Mouse (Mus musculus) megakaryocyte-erythroid progenitor cell, adult 5 weeks (primary cell): ENCODE measurements around the gene Otud7b. TPM values are rescaled to one million over a fixed set of nuclear protein-coding genes. Genes with fewer than 3 reads are reported as not detected.

Experiments used
- polyA plus RNA-seq: library from polyadenylated mRNA; stranded (reverse); fragments of >175 nt; gene quantifications from 2 replicates; pipeline ENCODE4 v1.2.3, GENCODE M21; 2012

Gene Otud7b
- 3.0 and 4.9 TPM in 2 replicates for polyA plus RNA-seq

GRCm38 (mm10) chr3:96104261-96105065, at the start of gene Otud7b:
Gene Otud7b, plus strand, starts transcription at chr3:96104527.

GRCm38 (mm10) chr3:96058231-96058896, 46.0 kb upstream of the Otud7b start, which contains the start of gene Vps45:
Gene Vps45, minus strand, starts transcription at chr3:96058466.

GRCm38 (mm10) chr3:96161869-96162840, 57.8 kb downstream of the Otud7b start, which contains the start of gene Mtmr11:
Gene Mtmr11, plus strand, starts transcription at chr3:96162004.

GRCm38 (mm10) chr3:96172197-96173178, 68.2 kb downstream of the Otud7b start, which contains the start of gene Sf3b4:
Gene Sf3b4, plus strand, starts transcription at chr3:96172332.

GRCm38 (mm10) chr3:96180727-96181477, 76.6 kb downstream of the Otud7b start, which contains the start of gene Sv2a:
Gene Sv2a, plus strand, starts transcription at chr3:96181151.

Other genes with a start within 250 kb of the Otud7b start
- 6.5 and 7.9 TPM in 2 replicates for gene Prpf3, start 248.6 kb upstream of the Otud7b start, polyA plus RNA-seq
- gene Mrps21, start 233.0 kb upstream of the Otud7b start, polyA plus RNA-seq = 114 and 124 TPM in 2 replicates
- 10.0 and 15.3 TPM in 2 replicates for gene Ciart, start 222.3 kb upstream of the Otud7b start, polyA plus RNA-seq
- gene BC028528, start 212.5 kb upstream of the Otud7b start, polyA plus RNA-seq = 2.1 and 2.7 TPM in 2 replicates
- 125 and 163 TPM in 2 replicates for gene Aph1a, start 210.6 kb upstream of the Otud7b start, polyA plus RNA-seq
- gene Car14, start 199.8 kb upstream of the Otud7b start, polyA plus RNA-seq = not detected in 2 replicates
- gene Anp32e, start 175.3 kb upstream of the Otud7b start, polyA plus RNA-seq = 272 and 489 TPM in 2 replicates
- 232 TPM in 2 replicates for gene Plekho1, start 108.5 kb upstream of the Otud7b start, polyA plus RNA-seq
- 6.0 and 7.1 TPM in 2 replicates for gene Vps45, start 46.1 kb upstream of the Otud7b start, polyA plus RNA-seq
- gene Mtmr11, start 57.5 kb downstream of the Otud7b start, polyA plus RNA-seq = not detected in 2 replicates
- 524 and 591 TPM in 2 replicates for gene Sf3b4, start 67.8 kb downstream of the Otud7b start, polyA plus RNA-seq
- gene Sv2a, start 76.6 kb downstream of the Otud7b start, polyA plus RNA-seq = 0.37 and 0.50 TPM in 2 replicates
- gene Bola1, start 115.2 kb downstream of the Otud7b start, polyA plus RNA-seq = 98.4 and 100 TPM in 2 replicates
- 1.1 and 2.0 TPM in 2 replicates for gene Hist2h2ab, start 115.3 kb downstream of the Otud7b start, polyA plus RNA-seq
- 18.4 and 18.7 TPM in 2 replicates for gene Hist2h2ac, start 116.4 kb downstream of the Otud7b start, polyA plus RNA-seq
- gene Hist2h2be, start 116.6 kb downstream of the Otud7b start, polyA plus RNA-seq = 0.49 and 0.75 TPM in 2 replicates
- 25.9 and 32.4 TPM in 2 replicates for gene Hist2h3c2, start 134.6 kb downstream of the Otud7b start, polyA plus RNA-seq
- 261 and 264 TPM in 2 replicates for gene Hist2h2aa2, start 135.7 kb downstream of the Otud7b start, polyA plus RNA-seq
- gene Hist2h2aa1, start 141.0 kb downstream of the Otud7b start, polyA plus RNA-seq = 1.3 and 8.5 TPM in 2 replicates
- not detected in 2 replicates for gene Hist2h3c1, start 142.2 kb downstream of the Otud7b start, polyA plus RNA-seq
- 3.4 and 3.5 TPM in 2 replicates for gene Hist2h4, start 158.8 kb downstream of the Otud7b start, polyA plus RNA-seq
- gene Hist2h3b, start 164.1 kb downstream of the Otud7b start, polyA plus RNA-seq = 28.5 and 35.3 TPM in 2 replicates
- 0.36 and 1.4 TPM in 2 replicates for gene Hist2h2bb, start 165.2 kb downstream of the Otud7b start, polyA plus RNA-seq
- 0.03 and 0.14 TPM in 2 replicates for gene Fcgr1, start 189.4 kb downstream of the Otud7b start, polyA plus RNA-seq